Mouse (Mus musculus) ES-Bruce4 (cell line): ENCODE data around the gene Galntl6.

ENCODE experiments used
- CTCF ChIP-seq: IDR thresholded peaks from one replicate; pipeline ENCODE4 v1.8.1; 2011; ENCODE audit warnings: low read depth, low read length
- EP300 ChIP-seq: IDR thresholded peaks from 2 replicates; pipeline ENCODE4 v1.6.1; 2011; ENCODE audit warnings: low read depth, low read length; ENCODE audit not compliant: insufficient read depth

DNA sequence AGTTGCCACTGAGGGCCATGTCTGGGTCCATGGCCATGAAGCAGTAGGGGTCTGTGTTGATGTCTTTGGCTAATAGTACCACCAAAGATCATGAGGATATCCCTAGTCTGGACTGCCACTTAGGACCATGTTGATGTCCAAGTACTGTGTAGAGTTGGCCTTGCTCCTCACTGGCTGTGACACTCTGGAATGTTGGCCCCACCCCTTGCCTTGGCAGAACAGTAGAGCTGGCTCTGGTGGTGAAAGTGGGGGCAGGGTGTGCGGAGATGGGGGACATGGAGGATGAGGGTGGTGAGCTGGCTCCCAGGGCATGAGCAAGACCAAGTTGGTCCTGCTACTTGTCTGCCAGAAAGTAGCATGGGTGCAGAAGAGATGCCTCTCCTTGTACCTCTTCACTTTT lies 887.3 kb downstream of the Galntl6 start:
- TF ChIP-seq CTCF (no peak), EP300 (no peak)
